Mouse (Mus musculus): ENCODE results near the gene Rb1. TPM values are rescaled to one million over a fixed set of nuclear protein-coding genes. Genes with fewer than 3 reads are reported as not detected.

Rb1 gene
- polyA plus RNA-seq, 1 experiment from 2014 or later: 15.4 TPM

GRCm38 (mm10) chr14:73280996-73281395 is 44.6 kb downstream of the Rb1 start:
- H3K4me3 ChIP-seq (ENCODE audit: low read depth, low read length): no peak overlapping the region
- H3K36me3 ChIP-seq (ENCODE audit: control insufficient read depth, insufficient read depth, low read length): no peaks in the 10 kb centered on the region
- TF ChIP-seq CTCF (IDR thresholded peaks at IDR 0.05; ENCODE audit: low read depth) (peak; percentile 70), EP300 (optimal IDR thresholded peaks at IDR 0.05) (no peak)
- H3K4me1 ChIP-seq (replicated peaks; ENCODE audit: control insufficient read depth, insufficient read depth): no peaks in the 10 kb centered on the region
- no peak overlapping the region for H3K9ac ChIP-seq (ENCODE audit: low read length)
- ATAC-seq (ENCODE audit: low FRiP score, low TSS enrichment) (no peak), DNase-seq (ENCODE audit: low spot score) (no peak)
- H3K27me3 ChIP-seq (ENCODE audit: control insufficient read depth, insufficient read depth, low read length): no peaks in the 10 kb centered on the region
- no peaks in the 10 kb centered on the region for H3K9me3 ChIP-seq (ENCODE audit: control insufficient read depth, low read length)
- no peak overlapping the region for H3K4me2 ChIP-seq (replicated peaks; ENCODE audit: low read depth)
- 24% methylated on average over 1 of the region's 1 CpGs for WGBS
- H3K27ac ChIP-seq (replicated peaks): no peak overlapping the region

GRCm38 (mm10) chr14:73279096-73279495 is 46.5 kb downstream of the Rb1 start:
- no peaks in the 10 kb centered on the region for H3K4me1 ChIP-seq (replicated peaks; ENCODE audit: control insufficient read depth, insufficient read depth)
- 84% methylated on average over 6 of the region's 6 CpGs for WGBS
- no peak overlapping the region for H3K4me2 ChIP-seq (replicated peaks; ENCODE audit: low read depth)
- no peaks in the 10 kb centered on the region for H3K9me3 ChIP-seq (ENCODE audit: control insufficient read depth, low read length)
- H3K36me3 ChIP-seq (ENCODE audit: control insufficient read depth, insufficient read depth, low read length): no peaks in the 10 kb centered on the region
- no peak for ATAC-seq (ENCODE audit: low FRiP score, low TSS enrichment)
- H3K27ac ChIP-seq (replicated peaks): no peak overlapping the region
- no peaks in the 10 kb centered on the region for H3K27me3 ChIP-seq (ENCODE audit: control insufficient read depth, insufficient read depth, low read length)
- H3K4me3 ChIP-seq (ENCODE audit: low read depth, low read length): no peak overlapping the region
- no peak for DNase-seq (ENCODE audit: low spot score)
- no peak overlapping the region for H3K9ac ChIP-seq (ENCODE audit: low read length)
- no peak for TF ChIP-seq CTCF (IDR thresholded peaks at IDR 0.05; ENCODE audit: low read depth)
- TF ChIP-seq EP300 (optimal IDR thresholded peaks at IDR 0.05): no peak

- 82% methylated on average over 5 of the region's 5 CpGs for WGBS
- TF ChIP-seq EP300 (optimal IDR thresholded peaks at IDR 0.05) (no peak), CTCF (IDR thresholded peaks at IDR 0.05; ENCODE audit: low read depth) (no peak)
These were observed 53.8 kb downstream of the Rb1 start for GRCm38 (mm10) chr14:73271807-73272206.

GRCm38 (mm10) chr14:73266166-73266565 is 59.5 kb downstream of the Rb1 start:
- H3K27me3 ChIP-seq (ENCODE audit: control insufficient read depth, insufficient read depth, low read length): no peaks in the 10 kb centered on the region
- no peak for ATAC-seq (ENCODE audit: low FRiP score, low TSS enrichment)
- no peaks in the 10 kb centered on the region for H3K9me3 ChIP-seq (ENCODE audit: control insufficient read depth, low read length)
- WGBS: 86% methylated on average over 3 of the region's 3 CpGs
- H3K9ac ChIP-seq (ENCODE audit: low read length): no peak overlapping the region
- H3K27ac ChIP-seq (replicated peaks): no peak overlapping the region
- H3K36me3 ChIP-seq (ENCODE audit: control insufficient read depth, insufficient read depth, low read length): no peaks in the 10 kb centered on the region
- TF ChIP-seq EP300 (optimal IDR thresholded peaks at IDR 0.05) (no peak), CTCF (IDR thresholded peaks at IDR 0.05; ENCODE audit: low read depth) (peak; percentile 49)
- H3K4me2 ChIP-seq (replicated peaks; ENCODE audit: low read depth): no peak overlapping the region
- no peak for DNase-seq (ENCODE audit: low spot score)
- no peak overlapping the region for H3K4me3 ChIP-seq (ENCODE audit: low read depth, low read length)
- H3K4me1 ChIP-seq (replicated peaks; ENCODE audit: control insufficient read depth, insufficient read depth): no peaks in the 10 kb centered on the region

More at GRCm38 (mm10) chr14:73271807-73272206, 53.8 kb downstream of the Rb1 start:
- no peak overlapping the region for H3K4me2 ChIP-seq (replicated peaks; ENCODE audit: low read depth)
- no peaks in the 10 kb centered on the region for H3K27me3 ChIP-seq (ENCODE audit: control insufficient read depth, insufficient read depth, low read length)
- no peaks in the 10 kb centered on the region for H3K36me3 ChIP-seq (ENCODE audit: control insufficient read depth, insufficient read depth, low read length)
- ATAC-seq (ENCODE audit: low FRiP score, low TSS enrichment) (no peak), DNase-seq (ENCODE audit: low spot score) (no peak)
- H3K4me1 ChIP-seq (replicated peaks; ENCODE audit: control insufficient read depth, insufficient read depth): no peaks in the 10 kb centered on the region
- H3K9me3 ChIP-seq (ENCODE audit: control insufficient read depth, low read length): no peaks in the 10 kb centered on the region
- no peak overlapping the region for H3K9ac ChIP-seq (ENCODE audit: low read length)
- no peak overlapping the region for H3K27ac ChIP-seq (replicated peaks)
- H3K4me3 ChIP-seq (ENCODE audit: low read depth, low read length): no peak overlapping the region

GRCm38 (mm10) chr14:73262210-73262609 is 63.4 kb downstream of the Rb1 start:
- Histone ChIP-seq H3K36me3 (ENCODE audit: control insufficient read depth, insufficient read depth, low read length) (no peaks in the 10 kb centered on the region), H3K4me1 (replicated peaks; ENCODE audit: control insufficient read depth, insufficient read depth) (no peaks in the 10 kb centered on the region), H3K9me3 (ENCODE audit: control insufficient read depth, low read length) (no peaks in the 10 kb centered on the region), H3K27me3 (ENCODE audit: control insufficient read depth, insufficient read depth, low read length) (no peaks in the 10 kb centered on the region), H3K4me2 (replicated peaks; ENCODE audit: low read depth) (no peak overlapping the region), H3K9ac (ENCODE audit: low read length) (no peak overlapping the region), H3K4me3 (ENCODE audit: low read depth, low read length) (no peak overlapping the region), H3K27ac (replicated peaks) (no peak overlapping the region)
- DNase-seq (ENCODE audit: low spot score): no peak
- peak; percentile 77 for ATAC-seq (ENCODE audit: low FRiP score, low TSS enrichment)
- no peak for TF ChIP-seq CTCF (IDR thresholded peaks at IDR 0.05; ENCODE audit: low read depth)
- no peak for TF ChIP-seq EP300 (optimal IDR thresholded peaks at IDR 0.05)
- 76% methylated on average over 9 of the region's 9 CpGs for WGBS

- 65% methylated on average over 4 of the region's 4 CpGs for WGBS
- no peaks in the 10 kb centered on the region for H3K36me3 ChIP-seq (ENCODE audit: control insufficient read depth, insufficient read depth, low read length)
- no peak for TF ChIP-seq EP300 (optimal IDR thresholded peaks at IDR 0.05)
- TF ChIP-seq CTCF (IDR thresholded peaks at IDR 0.05; ENCODE audit: low read depth): no peak
- no peak for ATAC-seq (ENCODE audit: low FRiP score, low TSS enrichment)
- no peaks in the 10 kb centered on the region for H3K27me3 ChIP-seq (ENCODE audit: control insufficient read depth, insufficient read depth, low read length)
- H3K9ac ChIP-seq (ENCODE audit: low read length): no peak overlapping the region
- H3K4me2 ChIP-seq (replicated peaks; ENCODE audit: low read depth): no peak overlapping the region
- H3K27ac ChIP-seq (replicated peaks): no peak overlapping the region
- H3K9me3 ChIP-seq (ENCODE audit: control insufficient read depth, low read length): no peaks in the 10 kb centered on the region
- no peak overlapping the region for H3K4me3 ChIP-seq (ENCODE audit: low read depth, low read length)
- no peaks in the 10 kb centered on the region for H3K4me1 ChIP-seq (replicated peaks; ENCODE audit: control insufficient read depth, insufficient read depth)
- no peak for DNase-seq (ENCODE audit: low spot score)
These were observed 67.4 kb downstream of the Rb1 start for GRCm38 (mm10) chr14:73258181-73258580.

All from stomach, postnatal 0 days (tissue).